Mouse (Mus musculus): Measurements from ENCODE around the gene Ldah.
A peak's percentile ranks its signal among the peaks of the same experiment; 100 is the strongest.
"Not testable (repeated sequence)": the region's sequence is repeated elsewhere in the genome, so short reads cannot be mapped to it uniquely, and the experiment has no call there.

Ldah gene

DNA sequence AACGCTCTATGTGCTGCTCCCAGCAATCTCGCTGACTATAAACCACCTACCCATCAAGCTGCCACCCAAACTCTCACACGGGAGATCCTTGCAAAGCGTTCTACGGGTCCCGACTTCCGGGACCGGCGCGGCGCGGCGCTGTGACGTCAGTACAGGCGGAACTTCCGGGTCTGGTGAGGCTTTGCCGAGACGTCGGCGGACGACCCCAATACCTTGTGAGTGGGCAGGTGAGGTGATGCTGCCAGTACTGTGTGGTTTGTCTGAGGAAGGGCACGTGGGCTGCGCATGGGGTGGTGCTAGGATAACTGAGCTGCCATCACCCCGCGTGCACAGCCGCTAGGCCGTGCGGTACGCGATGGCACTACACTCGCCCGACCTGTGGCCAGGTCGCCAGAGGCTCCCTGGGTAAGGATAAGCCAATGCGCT, at the start of gene Ldah:
Gene Ldah, plus strand, starts transcription at position 130 of the 426 bp plus-strand sequence.
- peak; percentile 92 for DNase-seq (ENCODE audit: low spot score)

DNA sequence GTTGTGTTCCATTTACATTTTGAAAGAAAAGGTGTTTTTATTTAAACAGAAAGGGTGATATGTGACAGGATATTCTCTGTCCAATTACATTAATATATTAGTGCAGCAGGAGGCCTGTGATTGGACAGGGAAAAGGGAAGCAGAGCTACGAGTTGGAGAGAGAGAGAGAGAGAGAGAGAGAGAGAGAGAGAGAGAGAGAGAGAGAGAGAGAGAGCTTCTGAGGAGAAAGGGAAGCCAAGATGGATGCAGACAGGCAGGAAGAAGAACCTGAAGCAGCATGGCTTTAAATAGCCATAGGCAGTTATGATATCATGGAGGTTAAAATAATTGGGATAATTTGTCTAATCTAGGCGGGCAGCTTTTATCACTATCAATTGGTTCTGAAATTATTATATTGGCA, 40.2 kb upstream of the Ldah start:
- no peak for DNase-seq (ENCODE audit: low spot score)

DNA sequence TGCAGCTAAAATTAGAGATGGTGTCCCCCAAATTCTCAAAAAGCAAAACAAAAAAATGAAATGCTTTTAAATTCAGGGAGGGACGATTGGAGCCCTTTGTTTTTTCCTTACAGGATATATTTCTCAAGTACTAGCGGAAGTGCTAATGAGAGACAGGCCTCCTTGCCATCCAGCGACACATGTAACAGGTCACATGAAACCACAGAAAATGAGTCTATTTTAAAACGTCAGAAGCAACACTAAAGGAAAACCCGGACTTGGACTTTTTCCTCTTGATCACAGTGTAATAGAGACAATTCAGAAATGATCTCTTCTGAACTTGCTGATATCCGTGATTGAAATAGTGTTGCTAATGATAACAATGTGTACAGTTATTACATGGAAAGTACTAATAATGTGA, 27.0 kb upstream of the Ldah start:
- DNase-seq (ENCODE audit: low spot score), result peak; percentile 6

DNA sequence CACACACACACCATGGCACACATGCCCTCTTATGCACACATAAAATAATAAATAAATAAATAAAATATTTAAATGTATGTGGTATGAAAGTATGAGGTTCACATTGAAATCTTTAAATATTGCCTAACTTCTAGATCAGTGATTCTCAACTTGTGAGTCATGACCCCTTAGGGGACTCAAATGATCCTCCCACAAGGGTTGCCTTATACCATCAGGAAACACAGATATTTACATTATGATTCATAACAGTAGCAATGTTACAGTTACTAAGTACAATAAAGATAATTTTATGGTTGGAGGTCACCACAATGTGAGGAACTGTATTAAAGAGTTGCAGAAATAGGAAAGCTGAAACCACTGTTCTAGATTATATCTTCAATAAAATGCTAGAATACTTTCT, 26.2 kb upstream of the Ldah start:
- DNase-seq (ENCODE audit: low spot score), result no peak

DNA sequence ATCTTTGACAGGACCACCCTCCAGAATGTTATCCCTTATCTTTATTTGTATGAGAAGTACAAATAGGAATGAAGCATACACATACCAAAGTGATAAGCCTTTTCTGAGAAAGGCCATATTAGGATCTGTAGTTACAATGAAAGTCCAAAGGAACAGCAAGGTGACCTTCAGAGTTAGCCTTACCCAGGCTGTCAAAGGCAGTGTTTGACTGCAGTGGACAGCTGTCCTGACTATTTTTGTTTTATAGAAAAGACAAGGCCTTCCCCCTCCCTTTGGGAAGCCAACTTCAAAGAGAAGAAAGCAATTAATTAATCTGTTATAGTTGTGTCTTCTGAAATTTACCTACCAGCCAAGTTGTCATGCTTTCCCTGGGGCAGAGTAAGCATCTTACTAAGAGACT, 23.4 kb upstream of the Ldah start:
- DNase-seq (ENCODE audit: low spot score), result no peak

DNA sequence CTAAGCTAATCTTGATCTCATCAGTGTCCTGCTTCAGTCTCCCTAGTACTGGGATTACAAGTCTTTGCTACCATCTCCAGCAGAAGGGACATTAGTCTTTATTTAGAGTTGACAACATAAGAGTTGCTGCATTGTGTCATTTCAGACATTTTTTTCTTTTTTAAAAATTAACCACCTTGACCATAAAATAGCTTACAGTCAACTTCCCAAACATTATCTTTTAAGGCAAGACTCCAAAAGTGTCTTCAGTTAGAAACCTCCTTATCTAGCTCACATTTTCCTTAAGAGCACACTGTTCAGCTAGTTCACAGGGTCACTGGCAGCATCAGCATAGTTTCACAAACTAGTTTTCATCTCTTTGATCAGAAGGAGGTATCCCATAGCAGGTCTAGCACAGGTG, 19.7 kb upstream of the Ldah start:
- DNase-seq (ENCODE audit: low spot score), result no peak

DNA sequence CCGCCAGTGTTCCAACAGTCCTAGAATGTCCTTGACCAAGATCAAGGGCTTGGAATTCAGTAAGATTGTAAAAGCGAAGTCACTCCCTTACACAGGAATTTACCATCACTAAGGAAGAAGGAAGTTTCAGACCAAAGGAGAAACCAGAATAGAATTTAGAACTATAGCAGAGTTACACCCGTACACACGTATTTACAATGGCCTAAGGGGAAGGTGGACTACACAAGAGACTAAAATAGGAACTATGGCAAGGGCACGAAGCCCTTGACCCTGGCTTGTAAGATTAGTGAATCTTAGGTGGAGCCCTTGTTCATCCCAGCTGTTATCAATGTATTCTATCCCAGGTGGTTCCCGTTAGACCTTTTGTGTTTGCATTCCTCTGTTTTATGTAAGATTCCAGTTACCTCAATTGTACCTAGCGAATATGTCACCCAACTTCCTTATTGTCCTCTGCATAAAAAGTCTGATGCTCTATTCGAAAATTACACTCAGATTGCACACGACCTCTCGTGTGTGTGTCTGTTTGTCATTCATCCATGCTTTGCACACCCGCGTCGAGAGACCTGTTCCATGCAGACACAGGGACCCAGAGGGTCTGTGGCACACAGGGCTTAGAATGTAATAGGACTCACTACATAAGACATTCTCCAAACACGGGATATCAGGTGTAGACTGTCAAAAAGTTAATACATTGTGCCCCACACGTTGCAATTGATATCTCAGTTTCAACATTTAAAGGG, 18.9 kb upstream of the Ldah start:
- not testable (repeated sequence) for DNase-seq (ENCODE audit: low spot score)

DNA sequence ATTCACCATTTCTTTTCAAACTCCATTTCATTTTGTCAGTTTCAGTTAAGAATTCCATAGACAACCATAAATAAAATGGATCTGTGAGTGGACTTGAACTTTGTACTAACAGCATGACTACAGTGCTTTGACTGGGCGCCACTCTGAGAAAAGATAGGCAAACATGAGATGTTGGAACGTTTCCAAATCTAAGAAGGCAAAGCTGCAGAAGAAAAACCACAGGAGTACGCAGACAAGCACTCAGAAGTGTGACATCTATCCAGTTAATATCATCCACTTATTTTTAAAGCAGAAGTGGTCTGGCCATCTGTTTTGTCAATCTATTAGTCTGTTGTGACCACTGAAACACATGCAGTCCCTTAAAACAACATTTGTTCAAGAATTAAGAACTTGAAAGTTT, 18.2 kb upstream of the Ldah start:
- no peak for DNase-seq (ENCODE audit: low spot score)

DNA sequence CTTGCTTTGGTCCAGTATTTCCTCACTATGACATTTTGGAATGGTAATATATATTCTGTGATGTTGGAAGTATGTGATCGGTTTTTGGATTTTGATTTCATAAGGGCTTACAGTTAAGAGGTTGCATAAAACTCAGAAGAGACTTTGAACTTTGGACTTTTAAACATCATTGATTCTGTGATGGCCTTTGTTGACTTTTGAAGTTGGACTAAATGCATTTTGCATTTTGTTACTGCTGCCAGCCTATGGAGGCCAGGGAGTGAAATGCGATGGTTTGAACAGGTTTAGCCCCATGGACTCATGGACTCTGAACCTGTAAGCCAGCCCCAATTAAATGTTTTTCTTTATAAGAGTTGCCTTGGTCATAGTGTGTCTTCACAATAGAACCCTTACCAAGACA, 2.2 kb upstream of the Ldah start:
- no peak for DNase-seq (ENCODE audit: low spot score)

DNA sequence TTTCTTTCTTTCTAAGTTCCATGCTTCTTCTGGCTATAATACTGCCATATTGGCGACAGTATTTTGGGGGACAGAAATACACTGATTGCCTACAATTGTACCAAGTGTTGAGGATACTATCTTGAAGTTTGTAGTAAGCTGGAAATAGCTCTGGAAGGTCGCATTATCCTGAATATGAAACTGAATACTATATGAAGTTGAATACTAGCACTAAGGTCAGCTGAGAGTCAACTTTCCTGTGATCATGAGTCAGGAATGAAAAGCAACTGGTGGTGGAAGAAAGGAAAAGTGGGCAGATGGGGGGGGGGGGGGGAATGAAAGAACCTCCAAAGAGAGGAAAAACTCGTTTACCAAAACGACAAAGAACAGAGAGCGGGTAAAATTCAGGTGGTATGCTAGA, 329 bp upstream of the Ldah start:
- DNase-seq (ENCODE audit: low spot score), result no peak

DNA sequence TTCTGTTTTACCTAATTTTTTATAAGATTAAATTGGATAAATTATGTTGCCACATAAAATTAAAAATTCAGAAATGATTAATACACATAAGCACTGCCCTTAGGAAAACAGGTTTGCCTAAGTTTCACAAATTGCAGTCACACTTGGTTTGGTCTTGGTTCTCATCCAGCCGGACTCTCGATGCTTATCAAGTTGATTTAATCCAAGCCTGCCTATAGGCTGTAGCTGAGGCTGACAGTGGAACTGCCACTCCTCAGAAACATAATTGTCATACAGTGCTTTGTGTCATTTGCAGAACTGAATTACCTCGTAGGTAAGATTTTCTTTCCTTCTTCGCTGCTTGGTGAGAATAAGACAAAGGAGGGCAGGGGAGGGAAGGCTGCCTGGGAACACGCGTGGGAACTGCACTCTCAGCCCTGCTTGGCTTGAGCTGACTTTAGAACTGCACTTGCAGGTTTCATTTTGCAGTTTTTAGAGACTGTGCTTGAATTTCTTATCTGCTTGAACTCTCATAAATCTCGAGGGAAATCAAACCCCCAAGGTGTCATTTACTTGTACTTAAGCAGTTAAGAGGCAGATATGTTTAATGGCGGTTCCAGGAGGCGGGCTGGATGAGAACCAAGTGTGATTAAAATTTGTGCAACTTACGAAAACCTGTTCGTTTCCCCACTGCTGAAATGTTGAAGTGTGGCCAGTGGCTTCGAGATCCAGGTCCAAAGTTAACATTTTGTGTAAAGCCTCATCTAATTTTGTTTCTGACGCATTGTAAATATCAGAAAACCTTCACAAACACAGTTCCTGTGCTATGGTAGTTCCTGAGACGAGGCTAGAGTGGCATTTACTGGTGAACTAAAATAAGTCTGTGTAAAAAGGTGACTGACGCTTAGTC, 8.7 kb downstream of the Ldah start:
- no peak for DNase-seq (ENCODE audit: low spot score)

DNA sequence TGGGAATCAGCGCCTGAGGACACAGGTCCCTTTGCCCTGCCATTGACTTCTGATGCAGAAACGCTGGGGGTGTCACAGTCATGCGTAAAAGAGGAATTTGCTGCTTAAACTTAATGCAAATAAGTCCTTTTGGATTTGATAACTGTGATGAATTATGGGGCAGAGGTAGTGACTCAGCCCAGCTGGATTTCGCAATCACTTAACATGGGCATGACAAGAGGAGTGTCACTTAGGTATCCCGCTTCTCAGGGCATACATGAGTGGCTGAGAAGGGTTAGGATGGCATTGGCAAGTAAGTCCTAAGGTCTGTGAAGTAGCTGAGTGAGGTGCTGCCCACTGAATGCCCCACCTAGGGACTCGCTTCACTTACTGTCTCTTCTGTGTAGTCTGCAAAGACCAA, 15.1 kb downstream of the Ldah start:
- no peak for DNase-seq (ENCODE audit: low spot score)

DNA sequence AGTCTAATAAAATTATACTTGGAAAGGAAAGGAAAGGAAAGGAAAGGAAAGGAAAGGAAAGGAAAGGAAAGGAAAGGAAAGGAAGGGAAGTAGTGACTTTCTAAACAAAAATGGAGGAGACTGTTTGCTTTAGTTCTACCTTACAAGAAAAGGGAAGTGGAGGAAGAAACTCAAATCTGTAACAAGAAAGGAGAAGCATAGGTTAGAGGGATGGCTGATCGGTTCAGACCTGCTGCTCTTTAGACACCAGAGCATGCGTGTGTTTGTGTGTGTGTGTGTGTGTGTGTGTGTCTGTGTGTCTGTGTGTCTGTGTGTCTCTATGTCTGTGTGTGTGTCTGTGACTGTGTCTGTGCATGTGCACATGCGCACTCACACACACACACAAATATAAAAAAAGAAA, 23.2 kb downstream of the Ldah start:
- no peak for DNase-seq (ENCODE audit: low spot score)

DNA sequence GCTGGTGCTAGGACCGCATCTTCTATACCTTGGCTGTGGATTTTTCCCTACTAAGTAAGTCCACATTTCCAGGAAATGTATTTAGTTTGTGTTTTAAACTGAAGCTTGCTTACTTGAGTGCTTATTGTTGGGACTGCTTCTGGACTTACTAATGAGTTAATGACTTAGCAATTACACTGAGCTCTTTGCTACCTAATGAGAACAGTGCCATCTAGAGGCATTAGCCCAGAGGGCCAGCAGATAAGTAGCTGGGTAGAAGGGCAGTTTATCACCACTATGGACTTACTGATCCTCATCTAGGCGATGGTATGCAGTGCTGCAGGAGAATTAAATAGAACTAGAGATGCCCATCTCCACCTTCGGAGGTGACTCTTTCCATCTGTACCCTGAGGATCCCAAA, 24.8 kb downstream of the Ldah start:
- peak; percentile 28 for DNase-seq (ENCODE audit: low spot score)

DNA sequence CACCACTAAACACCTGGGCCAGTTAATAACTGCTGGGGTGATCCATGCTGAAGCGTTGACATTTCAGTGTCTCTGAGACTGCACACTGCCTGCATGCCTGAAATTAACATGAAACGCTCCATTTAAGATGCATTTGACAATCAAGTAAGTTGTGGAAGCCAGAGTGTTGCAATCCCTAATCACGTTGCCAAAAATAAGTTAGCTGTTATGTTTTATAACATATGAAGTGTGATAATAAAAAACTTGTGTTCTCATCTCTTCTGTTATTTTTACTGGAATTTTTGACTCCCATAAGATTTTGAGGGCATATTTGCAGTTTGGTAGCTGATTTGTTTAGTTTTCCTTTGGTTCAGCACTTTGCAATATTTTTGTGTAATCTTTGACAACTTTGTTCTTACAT, 34.3 kb downstream of the Ldah start:
- DNase-seq (ENCODE audit: low spot score), result no peak

DNA sequence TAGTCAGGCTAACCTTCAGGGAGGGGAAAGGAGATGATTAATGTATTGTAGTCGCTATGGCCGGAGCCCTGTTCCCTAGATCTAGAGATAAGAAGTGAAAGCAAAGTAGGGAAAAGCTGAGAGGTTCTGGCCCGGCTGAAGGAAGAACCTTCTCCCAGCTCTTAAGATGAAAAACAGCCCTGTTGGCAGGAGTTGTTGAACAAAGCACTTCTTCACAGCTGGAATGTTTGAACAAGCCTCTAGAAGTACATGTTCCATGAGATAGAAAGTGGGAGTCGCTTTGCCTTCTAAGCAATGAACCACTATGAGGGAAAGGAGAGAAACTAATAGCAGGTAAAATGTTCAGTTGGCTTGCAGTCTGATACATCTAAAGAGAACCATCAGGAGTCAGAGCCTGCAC, 36.8 kb downstream of the Ldah start:
- DNase-seq (ENCODE audit: low spot score), result no peak

DNA sequence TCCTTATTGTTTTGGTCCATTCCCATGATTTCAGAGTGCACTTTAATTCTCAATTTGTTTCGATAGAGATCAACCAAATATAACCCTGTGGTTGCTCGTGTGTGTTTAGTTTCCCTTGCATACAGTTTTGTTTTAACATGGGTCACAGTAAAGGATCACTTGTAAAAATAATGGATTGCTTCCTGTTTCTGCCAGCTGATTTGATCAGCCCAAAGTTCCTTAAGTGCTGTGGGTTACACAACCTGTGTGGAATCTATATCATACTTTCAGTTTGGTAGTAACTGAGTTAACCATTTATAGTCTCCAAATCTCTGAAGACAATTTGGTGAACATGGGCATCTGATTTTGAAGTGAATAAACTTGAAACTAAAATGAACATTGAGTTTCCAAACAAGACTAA, 52.4 kb downstream of the Ldah start:
- DNase-seq (ENCODE audit: low spot score), result no peak

DNA sequence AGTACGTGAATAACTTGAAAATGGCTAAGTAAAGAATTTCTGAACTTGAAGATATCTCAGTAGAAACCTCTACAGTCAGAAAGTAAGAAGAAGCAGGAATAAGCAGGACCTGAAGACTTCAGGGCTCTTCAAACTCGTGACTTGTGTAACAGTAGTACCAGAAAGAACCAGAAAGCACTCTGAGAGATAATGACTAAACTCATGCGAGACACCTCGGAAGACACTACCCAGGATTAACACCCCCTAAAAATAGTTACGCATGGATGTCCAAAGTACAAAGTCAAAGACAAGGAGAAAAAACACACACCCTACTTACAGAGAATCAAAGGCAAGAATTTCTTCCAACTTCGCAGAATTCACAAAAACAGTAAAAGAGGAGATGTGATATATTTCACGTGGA, 58.4 kb downstream of the Ldah start:
- no peak for DNase-seq (ENCODE audit: low spot score)

DNA sequence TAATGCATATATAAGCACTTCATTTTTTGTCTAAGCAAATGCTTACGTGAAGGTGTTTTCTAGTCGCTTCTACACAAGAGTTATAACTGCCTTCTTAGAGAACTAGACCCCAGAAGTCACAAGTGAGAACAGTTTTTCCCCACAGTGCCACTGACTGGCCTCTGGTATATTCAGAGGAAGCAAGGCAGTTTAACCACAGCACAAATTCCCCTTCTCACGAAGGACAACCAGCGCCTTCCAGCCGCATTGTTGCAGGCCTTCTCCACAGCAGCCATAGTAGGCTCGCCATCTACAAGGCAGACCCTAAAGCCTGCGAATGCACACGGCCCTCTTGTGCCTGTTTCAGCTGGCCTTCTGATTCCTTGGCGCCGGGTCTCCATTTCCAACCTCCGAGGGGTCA, 61.7 kb downstream of the Ldah start:
- no peak for DNase-seq (ENCODE audit: low spot score)

DNA sequence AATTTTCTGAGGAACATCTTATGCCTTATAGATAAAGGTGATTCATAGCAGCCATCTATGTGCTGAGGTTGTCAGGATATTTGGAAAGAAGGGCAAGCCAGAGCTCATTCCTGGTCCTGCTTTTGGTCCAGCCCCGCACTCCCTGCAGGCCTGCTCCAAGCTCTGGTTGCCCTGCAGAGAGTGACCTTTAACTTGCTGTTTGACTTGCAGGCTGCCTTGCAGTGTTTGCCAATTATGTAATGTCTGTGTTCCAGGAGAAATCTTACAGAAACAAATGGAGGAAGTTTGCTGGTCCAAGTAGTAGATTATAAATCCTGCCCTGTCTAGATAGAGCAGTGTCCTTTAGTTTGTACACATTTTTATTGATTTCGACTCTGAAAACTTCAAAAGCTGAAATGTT, 63.5 kb downstream of the Ldah start:
- DNase-seq (ENCODE audit: low spot score), result no peak

DNA sequence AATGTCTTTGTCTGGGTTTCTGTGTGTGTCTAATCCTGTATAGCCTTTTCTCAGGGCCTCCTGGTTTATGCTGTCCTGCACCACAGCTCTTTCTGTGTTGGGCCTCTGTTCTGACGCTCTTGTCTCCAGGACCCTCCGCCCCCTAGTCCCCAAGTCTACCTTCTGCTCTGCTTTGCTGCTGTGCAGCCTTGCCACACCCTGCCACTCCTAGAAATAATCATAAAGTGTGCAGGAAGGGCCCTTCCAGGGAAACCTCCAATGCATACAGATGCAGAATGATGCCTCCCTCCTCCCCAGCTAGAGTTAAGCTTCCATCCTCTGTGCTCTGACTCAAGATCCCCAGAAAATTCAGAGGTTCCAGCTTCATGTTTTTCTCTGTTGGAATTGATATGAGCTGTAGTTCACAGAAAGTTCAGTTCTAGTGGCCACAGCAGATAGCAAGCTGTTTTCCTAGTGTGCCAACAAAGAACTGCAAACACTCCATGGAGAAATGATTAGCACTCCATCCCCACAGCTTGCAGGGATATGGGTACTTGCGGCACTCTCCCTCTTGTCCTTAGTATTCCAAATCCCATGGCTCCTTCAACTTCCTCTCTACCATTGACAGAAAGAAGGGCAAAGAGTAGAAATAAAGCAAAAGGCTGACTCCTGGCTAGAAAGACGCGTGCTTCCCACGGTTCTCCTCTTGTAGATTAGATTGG, 65.7 kb downstream of the Ldah start:
- DNase-seq (ENCODE audit: low spot score), result no peak

DNA sequence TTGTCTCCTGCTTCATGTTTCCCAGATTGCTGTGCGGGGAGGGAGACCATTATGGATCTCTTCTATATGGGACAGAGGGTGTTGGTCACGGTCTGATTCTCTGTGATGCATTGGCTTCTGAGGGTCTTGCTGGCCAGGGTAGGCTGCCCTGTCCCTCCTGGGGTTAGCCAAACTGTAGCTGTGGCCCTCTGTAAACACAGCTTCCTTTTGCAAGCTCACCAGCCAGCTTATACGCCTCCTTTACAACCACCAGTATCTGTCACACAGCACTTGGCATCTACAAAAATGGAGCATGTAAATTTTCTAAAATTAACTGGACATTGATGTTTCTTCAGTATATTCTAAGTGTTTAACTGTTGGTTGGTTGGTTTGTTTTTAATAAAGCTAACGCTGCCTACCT, 67.5 kb downstream of the Ldah start:
- no peak for DNase-seq (ENCODE audit: low spot score)

Data from embryo, embryonic 10.5 days (tissue).